Mouse (Mus musculus) heart, postnatal 0 days (tissue): Measurements from ENCODE around the gene Ms4a3. TPM values are rescaled to one million over a fixed set of nuclear protein-coding genes. Genes with fewer than 3 reads are reported as not detected.

Source experiments
- ATAC-seq: fragments of 200-750 bp; cut with Nextera tagmentation; 2 replicates; pipeline ENCODE4 v1.8.0; 2017; ENCODE audit warnings: low read depth, moderate number of reproducible peaks, moderate library complexity; ENCODE audit not compliant: insufficient read depth
- DNase-seq: peaks from one replicate; pipeline ENCODE4 v3.0.0-alpha.2; 2016; ENCODE audit warnings: low spot score
- H3K27ac ChIP-seq: fragments of 300-500 bp; sonication (generic); 2 replicates; pipeline ENCODE4 v1.5.1; 2014; ENCODE audit warnings: low read depth, mild to moderate bottlenecking
- H3K27me3 ChIP-seq: fragments of 300-500 bp; sonication (generic); 2 replicates; pipeline ENCODE4 v1.6.1; 2014; ENCODE audit warnings: low read length, mixed read lengths; ENCODE audit not compliant: control insufficient read depth, insufficient read depth
- H3K36me3 ChIP-seq: fragments of 300-500 bp; sonication (generic); replicated peaks from 2 replicates; pipeline ENCODE4 v1.6.1; 2014; ENCODE audit warnings: low read length, mixed read lengths; ENCODE audit not compliant: control insufficient read depth, insufficient read depth
- H3K4me1 ChIP-seq: fragments of 300-500 bp; sonication (generic); 2 replicates; pipeline ENCODE4 v1.6.1; 2014; ENCODE audit warnings: antibody characterized with exemption; ENCODE audit not compliant: control insufficient read depth, insufficient read depth
- H3K4me2 ChIP-seq: fragments of 300-500 bp; sonication (generic); 2 replicates; pipeline ENCODE4 v1.6.1; 2014; ENCODE audit warnings: low read depth, mild to moderate bottlenecking, low read length, moderate library complexity
- H3K4me3 ChIP-seq: fragments of 300-500 bp; sonication (generic); 2 replicates; pipeline ENCODE4 v1.5.1; 2014; ENCODE audit warnings: low read depth, low read length
- H3K9ac ChIP-seq: fragments of 300-500 bp; sonication (generic); replicated peaks from 2 replicates; pipeline ENCODE4 v1.6.1; 2014; ENCODE audit warnings: low read depth, low read length, mixed read lengths
- H3K9me3 ChIP-seq: fragments of 300-500 bp; sonication (generic); replicated peaks from 2 replicates; pipeline ENCODE4 v1.6.1; 2016; ENCODE audit warnings: low read length; ENCODE audit not compliant: control insufficient read depth
- CTCF ChIP-seq: IDR thresholded peaks from 2 replicates; pipeline ENCODE4 v1.5.1; 2016; ENCODE audit warnings: antibody characterized with exemption, control low read depth, low read depth
- EP300 ChIP-seq: IDR thresholded peaks from 2 replicates; pipeline ENCODE4 v1.6.1; 2016; ENCODE audit warnings: antibody characterized with exemption, low read depth
- WGBS: fragments of 180-500 bp; shearing (Covaris S2); extraction: QIAGEN DNeasy Blood & Tissue Kit; methylation state at CpG from one replicate; pipeline ENCODE4 v1.1.7; 2014; 5-methylcytosine and 5-hydroxymethylcytosine counted together
- polyA plus RNA-seq: library from polyadenylated mRNA; unstranded; fragments of >200 nt; fragmentation: Nextera tagmentation; extraction: Ambion mirVana; gene quantifications from 2 replicates; pipeline ENCODE4 v1.2.1, GENCODE M21; 2015
- total RNA-seq: library from RNA; depleted of rRNA; stranded (reverse); fragments of >200 nt; gene quantifications from 2 replicates; pipeline ENCODE4 v1.2.3, GENCODE M21; 2014; ENCODE audit warnings: low replicate concordance

Ms4a3 gene
- total and polyA plus RNA-seq, 2 experiments from 2014 or later, result 2.7 TPM; not detected in 1

- TF ChIP-seq CTCF (peak; percentile 65), EP300 (no peak)
- H3K9me3 ChIP-seq, result no peaks in the 10 kb centered on the region
- H3K27ac ChIP-seq, result no peak overlapping the region
- no peak overlapping the region for H3K4me3 ChIP-seq
- H3K4me1 ChIP-seq, result no peaks in the 10 kb centered on the region
- peak; percentile 81 for DNase-seq
- 23% methylated on average over 6 of the region's 6 CpGs for WGBS
- ATAC-seq, result no peak
- H3K4me2 ChIP-seq, result no peak overlapping the region
- H3K27me3 ChIP-seq, result no peaks in the 10 kb centered on the region
- no peak overlapping the region for H3K9ac ChIP-seq
- H3K36me3 ChIP-seq, result no peaks in the 10 kb centered on the region
Observed at GRCm38 (mm10) chr19:11611541-11611945, 29.1 kb downstream of the Ms4a3 start.

- no peaks in the 10 kb centered on the region for H3K27me3 ChIP-seq
- WGBS, result 9% methylated on average over 1 of the region's 1 CpGs
- H3K9ac ChIP-seq, result no peak overlapping the region
- no peak overlapping the region for H3K27ac ChIP-seq
- H3K36me3 ChIP-seq, result no peaks in the 10 kb centered on the region
- DNase-seq (no peak), ATAC-seq (no peak)
- H3K4me3 ChIP-seq, result no peak overlapping the region
- H3K9me3 ChIP-seq, result no peaks in the 10 kb centered on the region
- TF ChIP-seq CTCF (peak; percentile 70), EP300 (no peak)
- H3K4me2 ChIP-seq, result no peak overlapping the region
- H3K4me1 ChIP-seq, result no peaks in the 10 kb centered on the region
Observed at GRCm38 (mm10) chr19:11608172-11608571, 32.5 kb downstream of the Ms4a3 start.

- DNase-seq (no peak), ATAC-seq (no peak)
- TF ChIP-seq EP300, result no peak
- no peak for TF ChIP-seq CTCF
- H3K4me3 ChIP-seq, result no peak within 1 kb of the TSS
- no peaks in the 10 kb centered on the region for H3K9me3 ChIP-seq
- H3K9ac ChIP-seq, result no peak within 1 kb of the TSS
- no peak within 1 kb of the TSS for H3K4me2 ChIP-seq
- H3K4me1 ChIP-seq, result no peaks in the 10 kb centered on the region
- no peaks in the 10 kb centered on the region for H3K36me3 ChIP-seq
- H3K27ac ChIP-seq, result no peak within 1 kb of the TSS
- H3K27me3 ChIP-seq, result no peaks in the 10 kb centered on the region
- WGBS, result 64% methylated on average over 2 of the region's 2 CpGs
Observed at GRCm38 (mm10) chr19:11604603-11605002, 36.0 kb downstream of the Ms4a3 start, which contains the start of gene Ms4a6d. Gene Ms4a6d, minus strand, starts transcription at chr19:11604849.

- no peak overlapping the region for H3K27ac ChIP-seq
- H3K9me3 ChIP-seq, result no peaks in the 10 kb centered on the region
- WGBS, result 64% methylated on average over 2 of the region's 2 CpGs
- ATAC-seq (no peak; the same call in 1 of the 2 replicates), DNase-seq (peak; percentile 50)
- H3K4me1 ChIP-seq, result no peaks in the 10 kb centered on the region
- TF ChIP-seq EP300, result no peak
- peak; percentile 62 for TF ChIP-seq CTCF
- no peak overlapping the region for H3K4me3 ChIP-seq
- no peaks in the 10 kb centered on the region for H3K36me3 ChIP-seq
- no peaks in the 10 kb centered on the region for H3K27me3 ChIP-seq
- H3K9ac ChIP-seq, result no peak overlapping the region
- no peak overlapping the region for H3K4me2 ChIP-seq
Observed at GRCm38 (mm10) chr19:11602026-11602425, 38.6 kb downstream of the Ms4a3 start.

GRCm38 (mm10) chr19:11601349-11601748 lies 39.3 kb downstream of the Ms4a3 start:
- no peak overlapping the region for H3K4me3 ChIP-seq
- no peaks in the 10 kb centered on the region for H3K4me1 ChIP-seq
- H3K4me2 ChIP-seq, result no peak overlapping the region
- ATAC-seq (no peak), DNase-seq (no peak)
- H3K27me3 ChIP-seq, result no peaks in the 10 kb centered on the region
- 68% methylated on average over 3 of the region's 3 CpGs for WGBS
- no peaks in the 10 kb centered on the region for H3K9me3 ChIP-seq
- no peak overlapping the region for H3K27ac ChIP-seq
- H3K9ac ChIP-seq, result no peak overlapping the region
- H3K36me3 ChIP-seq, result no peaks in the 10 kb centered on the region
- TF ChIP-seq EP300 (no peak), CTCF (no peak)

GRCm38 (mm10) chr19:11589891-11590449 lies 50.7 kb downstream of the Ms4a3 start:
- Histone ChIP-seq H3K4me1 (no peaks in the 10 kb centered on the region), H3K4me3 (no peak overlapping the region), H3K4me2 (no peak overlapping the region), H3K36me3 (no peaks in the 10 kb centered on the region), H3K9ac (no peak overlapping the region), H3K27me3 (no peaks in the 10 kb centered on the region), H3K27ac (no peak overlapping the region), H3K9me3 (no peaks in the 10 kb centered on the region)
- ATAC-seq (no peak), DNase-seq (no peak)
- 63% methylated on average over 2 of the region's 2 CpGs for WGBS
- no peak for TF ChIP-seq EP300
- no peak for TF ChIP-seq CTCF
